Mouse (Mus musculus): ENCODE results near the gene Kctd17.

The Kctd17 gene

DNA sequence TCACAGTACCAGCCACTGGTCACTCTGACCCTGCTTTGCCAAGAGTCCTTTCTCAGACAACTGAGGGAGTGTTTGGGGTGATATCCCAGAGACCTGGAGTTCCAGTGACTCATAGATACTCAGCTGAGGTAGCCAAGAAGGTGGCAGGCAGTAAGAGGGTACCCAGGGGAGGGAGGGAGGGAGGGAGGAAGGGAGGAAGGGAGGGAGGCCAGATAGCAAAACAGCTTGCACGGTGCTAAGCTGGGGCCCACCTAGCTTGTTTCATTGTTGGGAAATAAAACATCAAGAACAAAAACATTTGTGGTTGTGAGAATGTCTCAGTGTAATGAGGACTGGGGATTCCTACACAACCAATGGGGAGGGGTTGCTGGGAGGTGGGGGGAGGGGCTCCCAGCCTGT is 14.6 kb upstream of the Kctd17 start:
- in situ Hi-C loops (cut with MboI; ENCODE audit: low sequenced_read_pairs) = no loop called here

DNA sequence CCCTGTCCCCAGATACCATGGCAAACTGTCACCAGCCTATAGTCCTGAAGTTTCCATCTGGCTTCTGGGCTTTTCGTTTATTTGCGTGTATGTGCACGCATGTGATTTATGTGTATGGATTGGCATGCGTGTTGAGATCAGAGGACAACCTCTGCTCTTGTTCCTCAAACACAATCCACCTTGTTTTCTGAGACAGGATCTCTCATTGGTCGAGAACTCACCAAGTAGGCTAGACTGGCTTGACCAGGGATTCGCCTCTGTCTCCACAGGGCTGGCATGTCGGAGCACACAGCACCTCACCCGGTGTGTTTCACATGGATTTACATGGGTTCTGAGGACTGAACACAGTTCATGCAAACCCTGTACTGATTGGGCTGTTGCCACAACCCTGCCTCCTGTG is 14.2 kb upstream of the Kctd17 start:
- in situ Hi-C loops (cut with MboI; ENCODE audit: low sequenced_read_pairs) = no loop called here

DNA sequence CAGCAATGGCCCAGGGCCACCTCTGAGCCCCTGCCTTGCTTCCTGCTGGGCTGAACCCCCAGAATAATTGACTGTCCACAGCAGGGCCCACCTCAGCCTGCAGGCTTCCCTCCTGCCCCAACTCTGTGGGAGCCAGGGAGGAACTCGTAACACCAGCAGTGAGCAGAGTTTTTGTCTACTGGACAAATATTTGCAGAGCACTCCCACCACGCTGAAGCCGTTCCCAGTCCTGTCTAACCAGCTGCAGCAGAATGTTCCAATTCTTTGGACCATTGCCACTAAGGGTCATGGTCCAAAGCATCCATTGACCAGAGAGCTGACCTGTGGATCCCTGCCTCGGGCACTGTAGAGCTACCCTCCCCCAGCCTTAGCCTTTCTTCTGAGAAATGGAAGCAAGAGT is 11.4 kb upstream of the Kctd17 start:
- in situ Hi-C loops (cut with MboI; ENCODE audit: low sequenced_read_pairs) = no loop called here

DNA sequence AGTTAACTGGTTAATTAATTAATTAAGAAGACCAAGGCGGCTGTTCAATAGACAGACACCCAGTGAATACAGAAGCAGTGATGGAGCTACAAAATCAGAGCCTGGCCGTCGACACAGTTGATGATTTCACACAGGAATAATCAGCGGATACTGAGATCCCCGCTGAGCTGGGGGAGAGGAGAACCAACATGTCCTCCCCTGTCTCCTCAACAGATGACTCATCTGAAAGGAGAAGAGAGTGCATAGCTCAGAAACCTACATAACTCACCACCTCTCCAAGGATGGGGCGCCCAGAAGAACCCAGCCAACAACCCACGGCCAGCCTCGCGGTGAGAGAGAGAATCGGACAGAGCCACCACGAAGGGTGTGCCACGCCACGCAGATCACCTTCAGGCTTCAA is 8.0 kb upstream of the Kctd17 start:
- in situ Hi-C loops (cut with MboI; ENCODE audit: low sequenced_read_pairs) = no loop called here

DNA sequence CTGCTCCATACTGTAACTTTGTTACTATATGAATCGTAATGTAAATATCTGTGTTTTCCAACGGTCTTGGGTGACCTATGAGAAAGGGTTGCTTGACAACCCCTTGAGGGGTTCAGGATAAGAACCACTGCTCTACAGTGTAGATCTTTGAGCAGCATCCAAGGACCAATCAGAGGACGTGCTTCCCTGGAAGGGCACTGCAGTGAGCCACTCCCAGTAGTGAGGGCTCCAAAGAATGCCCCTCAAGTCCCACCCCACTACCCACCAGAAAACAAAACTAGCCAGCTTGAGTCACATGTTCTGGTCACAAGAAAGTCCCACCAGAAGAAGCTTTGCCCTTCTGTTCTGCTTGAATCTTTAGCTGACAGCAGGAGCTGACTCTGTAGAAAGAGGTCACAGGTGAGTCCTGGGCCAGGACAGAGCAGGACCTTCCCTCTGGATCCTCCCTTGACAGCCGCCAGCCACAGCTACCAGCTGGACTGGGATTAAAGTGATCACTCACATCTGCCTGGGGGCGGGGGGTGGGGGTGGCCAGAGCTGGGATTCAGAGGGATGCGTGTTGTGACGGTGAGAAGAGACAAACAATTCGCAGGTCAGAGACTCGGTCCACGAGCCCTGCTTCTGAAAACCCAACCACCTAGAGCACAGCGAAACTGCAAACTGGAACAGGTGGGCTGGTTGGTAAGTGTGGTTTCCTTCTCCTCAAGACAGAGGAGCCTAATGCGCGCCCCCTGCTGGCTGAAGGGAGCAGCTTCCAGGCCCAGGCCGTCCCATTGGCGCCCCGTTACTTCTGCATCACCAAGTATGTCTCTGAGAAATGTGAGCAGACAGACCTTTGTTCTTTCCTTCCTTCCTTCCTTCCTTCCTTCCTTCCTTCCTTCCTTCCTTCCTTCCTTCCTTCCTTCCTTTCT is 6.1 kb upstream of the Kctd17 start:
- in situ Hi-C loops (cut with MboI; ENCODE audit: low sequenced_read_pairs) = no loop called here

DNA sequence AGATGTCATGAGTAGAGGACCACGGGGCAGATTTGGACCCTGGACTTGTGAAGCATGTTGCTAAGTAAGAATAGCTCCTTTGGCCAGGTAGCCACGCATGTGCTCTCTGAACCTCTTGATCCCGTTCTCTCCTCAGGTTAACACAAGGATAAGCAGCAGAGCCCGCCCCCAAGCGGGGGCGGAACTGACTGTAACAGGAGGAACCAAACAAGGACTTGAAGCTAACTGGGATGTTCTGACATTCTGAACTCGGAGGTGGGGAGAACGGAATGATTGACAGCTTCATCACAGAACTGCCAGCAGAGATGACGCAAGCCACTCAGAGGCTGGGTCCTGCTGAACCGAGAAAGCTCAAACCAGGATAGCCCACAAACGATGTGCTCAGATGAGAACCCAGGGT is 3.9 kb upstream of the Kctd17 start:
- in situ Hi-C loops (cut with MboI; ENCODE audit: low sequenced_read_pairs) = no loop called here

DNA sequence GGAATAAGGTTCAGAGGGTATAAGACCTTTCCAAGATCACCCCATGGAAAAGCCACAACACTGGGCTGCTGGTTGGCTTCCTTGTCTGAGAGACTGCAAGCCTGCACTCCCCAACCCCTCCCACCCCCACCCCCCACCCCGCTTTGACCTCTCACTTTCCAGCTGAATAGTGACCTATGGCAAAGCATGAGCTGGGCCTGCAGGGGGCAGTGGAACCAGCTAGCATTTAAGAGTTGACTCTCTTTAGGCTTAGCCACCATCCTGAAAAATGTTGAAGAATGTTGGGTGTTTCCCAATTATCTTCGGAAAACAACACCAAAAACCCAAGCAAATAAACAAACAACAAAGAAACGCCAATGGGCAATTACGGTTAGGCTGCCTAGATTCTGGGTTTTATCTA is 3.1 kb upstream of the Kctd17 start:
- in situ Hi-C loops (cut with MboI; ENCODE audit: low sequenced_read_pairs) = no loop called here

DNA sequence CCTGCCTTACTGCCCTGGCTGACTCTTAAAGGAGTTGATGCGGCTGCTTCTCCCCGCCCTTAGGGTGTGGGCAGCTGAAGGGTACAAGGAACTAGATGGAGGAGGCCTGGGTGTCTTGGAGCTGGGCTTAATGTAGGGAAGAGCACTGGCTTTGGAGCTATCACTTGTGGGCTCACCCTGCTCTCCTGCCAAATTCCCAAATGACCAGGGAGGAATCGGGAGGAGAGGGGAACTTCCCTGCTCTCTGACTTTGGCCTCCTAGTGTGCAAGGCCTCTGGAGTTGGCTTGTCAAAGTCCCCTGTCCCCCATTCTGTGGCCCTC is 735 bp downstream of the Kctd17 start:
- in situ Hi-C loops (cut with MboI; ENCODE audit: low sequenced_read_pairs) = no loop called here

DNA sequence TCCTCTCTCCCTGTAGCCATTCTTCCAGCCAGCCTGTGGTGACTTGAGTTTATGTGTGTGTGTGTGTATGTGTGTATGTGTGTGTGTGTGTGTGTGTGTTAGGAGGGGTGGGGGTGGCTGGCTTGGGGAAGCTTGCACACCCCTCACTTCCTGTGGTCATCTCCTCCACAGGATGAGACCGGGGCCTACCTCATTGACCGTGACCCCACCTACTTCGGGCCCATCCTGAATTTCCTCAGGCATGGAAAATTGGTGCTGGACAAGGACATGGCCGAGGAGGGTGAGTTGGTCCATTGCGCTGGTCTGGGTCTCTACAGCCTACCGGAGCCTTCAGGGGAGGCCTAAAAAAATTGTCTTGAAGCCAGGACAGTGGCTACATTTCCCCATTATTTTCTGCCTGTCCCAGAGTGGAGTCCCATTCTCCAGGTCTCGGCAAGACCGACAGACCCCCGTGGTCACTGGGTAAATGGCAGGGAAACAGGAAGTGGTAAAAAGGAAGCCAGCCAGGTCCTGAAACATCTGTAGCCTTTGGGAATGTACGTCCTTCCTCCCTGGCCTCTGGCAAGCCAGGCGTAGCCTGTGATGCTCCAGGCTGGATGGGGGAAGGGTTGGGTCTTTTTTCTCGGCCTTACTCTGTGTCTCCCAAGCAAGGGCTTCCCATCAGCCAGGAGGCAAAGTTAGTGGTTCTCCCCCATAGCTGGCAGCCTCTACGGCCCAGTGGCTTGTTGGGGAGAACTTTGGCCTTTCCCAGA is 1.7 kb downstream of the Kctd17 start:
- in situ Hi-C loops (cut with MboI; ENCODE audit: low sequenced_read_pairs) = no loop called here

DNA sequence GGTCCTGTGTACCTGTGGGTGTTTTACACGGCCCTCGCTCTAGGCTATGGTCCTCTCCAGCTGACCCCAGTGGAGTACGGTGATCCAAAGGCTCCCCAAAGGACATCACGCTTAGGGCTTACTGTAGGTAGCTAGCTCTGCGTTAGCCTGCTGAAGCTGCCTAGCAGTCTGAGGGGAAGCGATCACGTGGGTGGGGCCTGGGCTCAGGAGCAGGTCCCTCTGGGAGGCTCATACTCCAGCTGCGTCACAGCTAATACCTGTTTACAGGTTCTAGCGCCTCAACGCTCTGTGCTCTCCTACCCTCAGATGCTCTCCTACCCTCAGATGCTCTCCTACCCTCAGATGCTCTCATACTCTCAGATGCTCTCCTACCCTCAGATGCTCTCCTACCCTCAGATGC is 2.5 kb downstream of the Kctd17 start:
- in situ Hi-C loops (cut with MboI; ENCODE audit: low sequenced_read_pairs) = no loop called here

DNA sequence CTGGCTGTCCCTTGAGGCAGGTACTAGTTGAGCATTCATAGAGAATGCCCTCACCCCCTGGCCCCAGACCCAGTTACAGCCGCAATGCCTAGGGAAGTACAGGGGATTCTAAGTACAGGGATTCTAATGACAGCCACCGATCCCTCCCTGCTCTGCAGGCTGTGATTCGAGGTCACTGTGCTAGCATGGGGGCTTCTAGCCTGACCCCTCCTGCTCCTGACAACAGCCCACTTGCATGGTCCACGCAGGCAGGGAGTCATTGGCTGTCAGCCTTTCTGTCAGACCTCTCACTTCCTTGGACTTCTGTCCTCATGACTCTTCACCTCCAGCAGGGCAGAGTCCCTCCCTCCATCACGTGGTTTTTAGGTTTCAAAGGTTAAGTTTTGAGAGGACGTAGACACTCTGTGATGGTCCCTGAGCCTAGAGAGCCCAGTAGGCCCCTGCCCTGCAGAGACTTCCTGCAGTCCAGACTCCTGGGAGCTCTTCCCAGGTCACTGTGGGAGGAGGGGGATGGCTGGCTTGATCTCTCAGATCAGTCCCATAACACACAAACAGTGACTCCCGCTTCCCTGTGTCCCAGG is 3.3 kb downstream of the Kctd17 start:
- in situ Hi-C loops (cut with MboI; ENCODE audit: low sequenced_read_pairs) = no loop called here

DNA sequence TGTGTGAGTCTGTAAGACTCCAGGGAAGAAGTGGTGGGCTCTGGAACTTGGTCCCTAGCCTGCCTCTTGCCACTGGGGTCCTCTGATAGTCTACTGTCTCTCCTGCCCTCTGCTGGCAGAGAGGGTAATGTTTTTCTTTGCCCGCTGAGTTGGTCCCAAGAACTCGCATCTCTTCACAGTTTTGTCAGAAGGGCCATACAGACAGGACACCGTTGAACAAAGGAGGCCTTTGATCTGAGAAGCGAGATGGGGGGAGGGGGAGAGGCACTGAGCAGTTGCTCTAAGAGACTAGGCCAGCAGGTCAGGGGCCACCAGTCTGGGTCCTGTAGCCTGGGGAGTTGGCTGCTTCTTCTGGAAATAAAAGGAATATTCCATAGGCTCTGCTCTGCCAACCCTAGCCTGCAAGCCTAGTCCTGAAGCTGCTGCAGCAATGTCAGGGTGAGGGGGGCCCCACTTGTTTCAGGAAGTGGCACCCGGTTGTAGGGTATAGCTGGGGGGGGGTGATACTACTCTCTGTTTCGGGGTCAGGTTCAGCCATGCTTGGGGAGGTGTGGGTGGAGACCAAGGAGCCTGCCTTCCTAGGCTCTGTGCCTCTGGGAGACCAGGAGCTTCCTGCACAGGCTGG is 6.6 kb downstream of the Kctd17 start:
- in situ Hi-C loops (cut with MboI; ENCODE audit: low sequenced_read_pairs) = no loop called here

DNA sequence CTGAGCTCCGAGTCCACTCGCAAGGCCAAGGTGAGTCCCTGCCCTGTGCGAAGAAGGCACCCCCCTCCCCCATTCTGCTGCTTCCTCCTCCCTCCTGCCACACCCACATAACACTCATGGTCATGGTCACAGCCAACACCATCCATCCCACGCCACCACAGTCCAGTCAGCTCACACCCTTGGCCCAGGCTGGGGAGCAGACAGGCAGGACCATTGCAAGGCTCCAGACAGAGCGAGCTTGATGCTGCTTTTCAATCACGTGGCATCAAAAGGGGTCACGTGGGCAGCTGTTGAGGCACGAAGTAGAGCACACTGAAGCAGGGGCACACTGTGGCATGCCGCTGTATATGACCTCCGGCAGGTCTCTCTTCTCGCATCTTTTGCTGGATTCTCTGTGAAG is 7.3 kb downstream of the Kctd17 start:
- in situ Hi-C loops (cut with MboI; ENCODE audit: low sequenced_read_pairs) = no loop called here

DNA sequence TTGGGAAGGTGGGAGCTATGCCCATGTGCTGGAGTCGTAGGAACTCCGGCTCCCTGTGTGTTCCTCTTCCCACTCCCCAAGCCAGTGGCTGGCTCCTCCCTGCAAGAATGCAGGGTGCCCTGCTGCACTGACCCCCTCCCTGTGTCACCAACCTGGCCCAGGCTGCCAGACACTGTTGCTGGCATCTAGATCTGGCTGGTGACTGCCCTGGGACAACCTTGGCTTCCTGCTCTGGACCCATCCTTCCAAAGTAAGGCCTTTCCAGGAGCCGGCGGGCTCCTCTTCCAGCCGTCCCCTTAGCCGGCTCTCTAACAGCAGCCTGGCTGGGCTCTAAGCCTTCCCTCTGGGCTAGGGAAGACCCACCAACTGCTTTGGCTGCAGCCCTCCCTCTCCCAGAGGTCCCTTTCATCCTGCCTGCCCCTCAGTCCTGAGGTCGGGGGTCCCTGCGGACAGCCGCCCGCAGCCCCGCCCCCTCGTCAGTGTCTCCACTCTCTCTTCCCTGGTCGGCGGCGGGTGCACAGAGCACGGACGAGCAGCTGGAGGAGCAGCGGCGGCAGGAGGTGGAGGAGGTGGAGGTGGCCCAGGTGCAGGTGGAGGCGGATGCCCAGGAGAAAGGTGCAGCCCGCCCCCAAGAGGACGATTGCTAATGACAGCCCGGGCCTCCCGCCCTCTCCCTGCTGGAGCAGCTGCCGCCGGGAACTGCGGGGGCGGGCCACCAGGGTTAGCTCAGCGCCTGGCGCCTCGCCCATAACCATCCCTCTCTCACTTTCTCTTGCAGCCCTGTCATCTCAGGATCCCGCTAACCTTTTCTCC is 8.2 kb downstream of the Kctd17 start:
- in situ Hi-C loops (cut with MboI; ENCODE audit: low sequenced_read_pairs) = no loop called here

DNA sequence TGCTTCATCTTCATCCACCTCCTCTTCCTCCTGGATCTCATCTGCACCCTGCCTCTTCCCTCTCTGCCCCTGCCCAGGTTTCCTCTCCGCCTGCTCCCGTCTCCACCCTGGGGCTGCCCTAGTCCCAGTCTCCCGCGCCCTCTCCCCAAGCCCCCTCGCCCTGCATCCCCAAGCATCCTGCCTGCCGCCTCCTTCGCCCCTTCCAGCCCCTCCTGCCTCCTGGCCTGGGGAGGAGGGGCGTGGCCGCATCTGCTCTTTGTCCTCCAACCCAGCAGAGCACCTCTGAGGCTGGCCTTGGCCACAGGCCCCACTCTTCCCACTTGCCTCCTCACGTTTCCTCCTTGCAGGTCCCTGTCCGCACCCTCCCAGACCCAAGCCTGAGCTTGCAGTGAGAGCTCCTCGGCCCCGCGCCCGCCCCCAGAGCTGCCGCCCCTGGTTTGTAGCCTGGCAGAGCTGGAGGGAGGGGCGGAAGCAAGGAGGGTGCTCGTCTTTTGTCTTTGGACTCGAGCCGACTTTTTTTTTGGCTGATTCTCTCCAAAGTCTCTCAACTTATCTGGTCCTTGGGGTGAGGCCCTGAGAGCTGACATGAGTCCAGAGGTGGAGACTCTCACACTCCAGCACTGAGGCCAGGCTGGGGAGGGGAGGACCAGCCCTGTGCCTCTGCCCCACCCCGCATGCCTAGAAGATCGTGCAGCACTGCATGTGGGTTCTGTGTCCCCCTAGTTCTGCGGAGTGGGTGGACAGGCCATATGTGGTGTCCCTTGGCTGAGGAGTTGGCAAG is 9.1 kb downstream of the Kctd17 start:
- in situ Hi-C loops (cut with MboI; ENCODE audit: low sequenced_read_pairs) = no loop called here

DNA sequence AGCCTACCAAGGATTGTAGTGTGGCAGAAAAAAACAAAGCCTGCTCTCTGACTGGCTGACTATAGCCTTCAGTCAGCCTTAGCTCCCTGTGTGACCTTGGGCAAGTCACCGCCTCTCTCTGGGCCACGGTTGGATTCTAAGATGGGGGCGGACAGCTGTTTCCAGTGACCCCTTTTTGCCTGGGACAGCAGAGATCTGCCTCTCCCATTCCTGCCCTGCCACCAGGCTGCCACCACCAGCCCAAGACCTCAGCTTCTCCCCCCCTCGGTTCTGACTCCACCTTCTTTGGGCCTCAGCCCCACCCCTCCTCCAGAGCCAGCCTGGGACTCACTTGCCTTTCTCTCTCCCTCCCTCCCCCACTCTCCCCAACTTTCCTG is 9.6 kb downstream of the Kctd17 start:
- in situ Hi-C loops (cut with MboI; ENCODE audit: low sequenced_read_pairs) = no loop called here

DNA sequence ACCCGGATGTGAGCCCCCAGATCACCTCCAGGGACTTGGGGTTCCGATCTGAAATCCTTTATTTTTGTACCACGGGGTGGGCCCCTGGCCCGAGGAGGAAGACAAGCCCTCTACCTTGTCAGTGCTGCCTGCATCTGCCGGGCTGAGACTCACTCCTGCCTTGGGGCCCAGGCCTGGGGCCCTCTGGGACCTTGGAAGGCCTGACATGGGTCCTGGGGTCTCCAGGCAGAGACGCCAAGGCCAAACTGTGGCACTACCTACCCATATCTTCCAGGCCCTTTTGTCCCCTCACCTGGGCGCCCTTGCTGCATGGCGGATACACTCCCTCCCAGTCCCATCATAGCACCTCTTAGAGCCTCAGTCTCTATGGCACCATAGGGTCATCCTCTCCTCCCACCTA is 10.1 kb downstream of the Kctd17 start:
- in situ Hi-C loops (cut with MboI; ENCODE audit: low sequenced_read_pairs) = no loop called here

DNA sequence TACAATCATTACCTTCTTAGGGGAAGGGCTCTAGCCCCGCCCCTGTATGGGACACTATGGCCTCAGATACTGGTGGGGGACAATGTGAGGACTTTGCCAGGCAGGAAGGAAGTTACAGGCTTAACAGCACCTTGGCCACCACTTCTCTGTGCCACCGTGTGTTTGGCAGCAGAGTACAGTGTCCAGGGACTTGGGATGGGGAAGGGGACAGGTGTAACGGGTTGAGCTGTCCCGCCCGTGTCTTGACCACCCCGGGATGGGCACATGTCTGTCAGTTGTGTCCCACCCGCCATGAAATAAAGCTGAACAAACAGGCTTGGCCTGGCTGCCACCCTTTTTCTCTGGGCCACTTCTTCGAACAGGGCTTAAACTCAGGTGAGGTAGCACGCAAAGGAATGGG is 10.6 kb downstream of the Kctd17 start:
- in situ Hi-C loops (cut with MboI; ENCODE audit: low sequenced_read_pairs) = no loop called here

DNA sequence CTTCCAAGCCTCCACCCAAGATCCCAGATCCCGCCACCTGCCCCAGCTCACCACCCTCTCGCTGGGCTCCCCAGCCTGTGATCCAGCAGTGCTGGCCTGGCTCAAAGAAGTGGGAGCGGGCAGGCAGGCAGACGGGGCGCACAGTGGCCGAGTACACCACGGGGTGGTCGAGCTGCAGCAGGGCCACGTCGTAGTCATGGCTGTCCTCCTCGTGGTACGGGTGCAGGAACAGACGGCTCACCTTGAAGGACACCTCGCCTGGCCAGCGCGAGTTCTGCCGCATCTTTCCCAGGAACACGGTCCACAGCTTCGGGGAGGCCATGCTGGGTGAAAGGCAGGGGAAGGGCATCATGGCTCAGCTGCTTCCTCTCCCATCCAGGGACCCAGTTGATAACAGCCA is 13.9 kb downstream of the Kctd17 start:
- in situ Hi-C loops (cut with MboI; ENCODE audit: low sequenced_read_pairs) = no loop called here

DNA sequence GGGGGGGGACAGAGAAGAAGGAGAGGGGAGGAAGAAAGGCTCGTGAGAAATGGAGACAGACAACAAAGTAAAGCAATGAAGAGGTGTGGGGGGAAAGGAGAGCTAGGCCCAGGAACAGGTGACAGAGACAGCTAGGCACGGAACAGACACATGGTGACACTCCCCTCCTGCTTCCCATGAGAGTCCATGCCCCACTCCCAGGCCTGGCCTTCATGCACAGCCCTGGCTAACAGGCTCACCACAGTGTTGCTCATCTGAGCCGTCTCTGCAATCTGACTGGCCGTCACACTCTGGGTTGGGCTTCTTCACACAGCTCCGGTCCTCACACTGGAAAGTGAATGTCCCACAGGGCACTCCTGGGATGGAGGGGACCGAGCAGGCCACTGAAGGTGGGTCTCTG is 15.5 kb downstream of the Kctd17 start:
- in situ Hi-C loops (cut with MboI; ENCODE audit: low sequenced_read_pairs) = no loop called here

Measured in CH12F3 (cell line).